Mouse (Mus musculus): ENCODE data around the gene Sos2. TPM values are rescaled to one million over a fixed set of nuclear protein-coding genes. Genes with fewer than 3 reads are reported as not detected.

Gene Sos2
- 100 to 1,000 TPM in 1 of 26 experiments, 10 to 100 TPM in 25; 10.1 to 105 (median 70.1) TPM for total RNA-seq (2018; cell fraction: chromatin; rRNA removed)
- 10 to 100 TPM; 22.5 to 43.1 (median 33.7) TPM for total RNA-seq (2018; cell fraction: cytosol; rRNA removed)
- 10 to 100 TPM; 17.3 to 92.2 (median 47.9) TPM for total RNA-seq (2018; cell fraction: nucleus; rRNA removed)
- 18.5 to 35.5 TPM (median 24.7 TPM) in 3 replicates for polyA plus RNA-seq (2018)

GRCm38 (mm10) chr12:69681566-69682061 is at the start of gene Sos2:
TSS of gene Sos2 (minus strand) at chr12:69681852.
- peak within 1 kb of the TSS; percentile 64 for H3K4me3 ChIP-seq (ENCODE audit: inconsistent target)
- peaks cover 44% of the 10 kb centered on the region for H3K79me2 ChIP-seq (ENCODE audit: inconsistent target)
- H3K36me3 ChIP-seq (ENCODE audit: inconsistent target): no peaks in the 10 kb centered on the region
- H3K27ac ChIP-seq: peak within 1 kb of the TSS; percentile 58
- 0% methylated on average over 48 of the region's 85 CpGs for WGBS (ENCODE audit: missing documents)

DNA sequence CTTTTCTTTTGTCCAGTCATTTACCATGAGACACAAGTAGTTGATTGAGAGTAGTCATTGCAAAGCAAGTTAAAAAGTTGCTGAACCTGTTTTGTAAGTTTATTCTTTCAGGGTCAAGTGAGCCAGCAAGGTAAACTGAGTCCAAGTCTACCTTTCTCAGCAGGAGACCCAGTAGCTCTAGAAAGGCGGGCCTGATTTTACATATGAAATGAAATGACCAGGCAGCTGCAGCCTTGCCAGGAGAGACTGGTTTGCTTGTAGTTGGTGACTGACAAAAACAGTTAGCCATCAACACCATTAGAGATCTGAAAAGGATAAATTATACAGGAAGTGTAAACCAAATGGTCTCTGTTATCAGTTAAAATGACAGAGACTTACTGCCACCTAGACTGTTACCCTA is 48.7 kb upstream of the Sos2 start:
- Histone ChIP-seq H3K27ac (no peak overlapping the region), H3K36me3 (ENCODE audit: inconsistent target) (no peaks in the 10 kb centered on the region), H3K79me2 (ENCODE audit: inconsistent target) (no peaks in the 10 kb centered on the region), H3K4me3 (ENCODE audit: inconsistent target) (no peak overlapping the region)
- 92% methylated on average over 1 of the region's 1 CpGs for WGBS (ENCODE audit: missing documents)

DNA sequence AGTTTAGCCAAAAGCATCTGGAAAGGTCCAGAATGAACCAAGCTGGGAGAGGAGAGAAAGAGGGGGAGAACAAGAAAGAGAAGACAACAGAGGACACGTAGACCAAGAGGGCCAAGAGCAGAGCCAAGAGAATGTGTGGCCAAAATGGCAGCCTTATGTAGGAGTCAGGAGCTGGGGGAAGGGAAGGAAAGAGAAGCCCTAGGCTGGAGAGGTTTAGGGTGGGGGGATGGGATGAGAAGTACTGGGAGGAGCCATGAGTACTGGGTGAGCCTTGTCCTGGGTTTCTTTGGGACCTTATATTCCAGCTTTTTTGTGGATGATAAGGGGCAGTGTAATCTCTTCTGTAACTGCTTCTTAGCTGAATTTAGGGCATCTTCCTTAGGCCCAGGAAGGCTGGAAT is 47.6 kb upstream of the Sos2 start:
- no peaks in the 10 kb centered on the region for H3K36me3 ChIP-seq (ENCODE audit: inconsistent target)
- no peak overlapping the region for H3K27ac ChIP-seq
- no peaks in the 10 kb centered on the region for H3K79me2 ChIP-seq (ENCODE audit: inconsistent target)
- 100% methylated on average over 1 of the region's 1 CpGs for WGBS (ENCODE audit: missing documents)
- no peak overlapping the region for H3K4me3 ChIP-seq (ENCODE audit: inconsistent target)

GRCm38 (mm10) chr12:69724711-69725460 is 43.2 kb upstream of the Sos2 start, which contains the start of the genes L2hgdh and Atp5s:
TSS of gene L2hgdh (minus strand) at chr12:69724873.
TSS of gene Atp5s (plus strand) at chr12:69724950.
- no peaks in the 10 kb centered on the region for H3K79me2 ChIP-seq (ENCODE audit: inconsistent target)
- H3K27ac ChIP-seq: peak within 1 kb of the TSS; percentile 22; the same call in 1 of the 2 replicates
- under 1% methylated on average over 60 of the region's 60 CpGs for WGBS (ENCODE audit: missing documents)
- peak within 1 kb of the TSS; percentile 55 for H3K4me3 ChIP-seq (ENCODE audit: inconsistent target)
- no peaks in the 10 kb centered on the region for H3K36me3 ChIP-seq (ENCODE audit: inconsistent target)

DNA sequence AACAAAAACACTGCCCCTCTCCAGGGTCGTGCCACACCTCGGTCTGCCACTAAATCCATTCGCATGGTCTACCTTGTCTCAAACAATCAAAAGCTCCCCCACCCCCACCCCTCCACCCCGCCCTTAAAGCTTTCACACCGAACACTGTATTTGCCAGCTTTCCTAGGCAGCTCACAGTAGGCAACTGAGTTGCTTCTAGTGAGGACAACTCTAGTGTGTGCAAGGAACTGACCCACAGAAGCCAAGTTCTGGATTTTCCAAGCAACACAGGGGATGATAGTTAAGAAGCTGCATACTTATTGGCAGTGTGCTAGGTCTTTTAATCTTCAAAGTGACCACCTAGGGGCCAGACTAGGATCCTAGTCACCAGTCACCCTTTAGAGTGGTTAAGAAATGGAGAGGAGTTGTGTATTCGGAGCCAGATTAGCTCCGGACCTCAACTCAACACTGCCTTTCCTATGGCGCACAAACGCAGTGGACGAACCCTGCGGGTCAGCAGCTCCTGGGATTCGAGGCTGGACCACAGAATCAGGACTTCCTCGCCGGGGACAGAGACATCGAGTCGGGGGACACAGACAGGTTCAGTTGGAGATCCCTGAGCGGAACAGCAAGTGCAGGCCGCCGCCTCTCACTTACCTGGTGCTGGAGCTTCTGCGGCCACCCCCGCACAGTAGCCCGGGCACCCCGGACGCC is 42.5 kb upstream of the Sos2 start:
- 4% methylated on average over 24 of the region's 24 CpGs for WGBS (ENCODE audit: missing documents)
- Histone ChIP-seq H3K27ac (no peak overlapping the region), H3K36me3 (ENCODE audit: inconsistent target) (no peaks in the 10 kb centered on the region), H3K79me2 (ENCODE audit: inconsistent target) (no peaks in the 10 kb centered on the region), H3K4me3 (ENCODE audit: inconsistent target) (peak overlapping the region; percentile 55)

DNA sequence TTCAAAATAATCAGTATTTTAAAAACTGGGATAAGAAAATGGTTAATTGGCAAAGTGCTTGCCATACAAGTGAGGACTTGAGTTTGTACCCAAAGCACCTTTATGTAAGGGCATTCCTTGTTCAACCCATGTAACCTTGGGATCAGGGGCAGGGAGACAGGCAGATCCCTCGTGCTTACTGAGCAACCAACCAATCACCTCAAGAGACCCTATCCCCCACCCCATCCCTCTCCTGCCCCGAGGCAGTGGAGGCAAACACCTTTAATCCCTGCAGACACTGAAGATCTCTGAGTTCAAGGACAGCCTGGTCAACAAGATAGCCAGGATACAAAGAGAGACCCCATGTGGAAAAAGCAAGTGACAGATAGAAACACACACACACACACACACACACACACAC is 41.7 kb upstream of the Sos2 start:
- Histone ChIP-seq H3K27ac (no peak overlapping the region), H3K36me3 (ENCODE audit: inconsistent target) (no peaks in the 10 kb centered on the region), H3K79me2 (ENCODE audit: inconsistent target) (no peaks in the 10 kb centered on the region), H3K4me3 (ENCODE audit: inconsistent target) (no peak overlapping the region)
- WGBS (ENCODE audit: missing documents): 95% methylated on average over 2 of the region's 2 CpGs

DNA sequence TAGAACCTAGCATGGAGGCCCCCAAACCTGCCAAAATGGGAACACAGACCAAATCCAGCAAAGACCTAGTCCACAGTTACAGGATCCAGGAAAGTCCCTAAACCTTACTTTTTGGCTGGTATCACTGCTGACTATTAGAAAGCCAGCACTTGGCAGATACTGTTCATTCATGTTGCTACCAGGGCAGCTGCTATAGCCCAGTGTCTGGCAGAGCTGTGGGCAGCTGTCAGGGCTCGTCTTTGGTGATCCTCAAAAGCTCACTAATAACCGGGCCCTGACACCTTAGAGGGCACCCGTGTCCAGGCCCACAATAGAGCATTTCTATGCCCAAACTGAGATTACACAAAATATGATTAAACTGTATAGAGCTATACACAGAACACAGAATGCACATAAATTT is 41.2 kb upstream of the Sos2 start:
- H3K4me3 ChIP-seq (ENCODE audit: inconsistent target): no peak overlapping the region
- H3K79me2 ChIP-seq (ENCODE audit: inconsistent target): no peaks in the 10 kb centered on the region
- WGBS (ENCODE audit: missing documents): 94% methylated on average over 3 of the region's 3 CpGs
- no peaks in the 10 kb centered on the region for H3K36me3 ChIP-seq (ENCODE audit: inconsistent target)
- H3K27ac ChIP-seq: no peak overlapping the region

GRCm38 (mm10) chr12:69713628-69714027 is 32.0 kb upstream of the Sos2 start:
- no peak overlapping the region for H3K4me3 ChIP-seq (ENCODE audit: inconsistent target)
- no peak overlapping the region for H3K27ac ChIP-seq
- H3K79me2 ChIP-seq (ENCODE audit: inconsistent target): no peaks in the 10 kb centered on the region
- H3K36me3 ChIP-seq (ENCODE audit: inconsistent target): no peaks in the 10 kb centered on the region

DNA sequence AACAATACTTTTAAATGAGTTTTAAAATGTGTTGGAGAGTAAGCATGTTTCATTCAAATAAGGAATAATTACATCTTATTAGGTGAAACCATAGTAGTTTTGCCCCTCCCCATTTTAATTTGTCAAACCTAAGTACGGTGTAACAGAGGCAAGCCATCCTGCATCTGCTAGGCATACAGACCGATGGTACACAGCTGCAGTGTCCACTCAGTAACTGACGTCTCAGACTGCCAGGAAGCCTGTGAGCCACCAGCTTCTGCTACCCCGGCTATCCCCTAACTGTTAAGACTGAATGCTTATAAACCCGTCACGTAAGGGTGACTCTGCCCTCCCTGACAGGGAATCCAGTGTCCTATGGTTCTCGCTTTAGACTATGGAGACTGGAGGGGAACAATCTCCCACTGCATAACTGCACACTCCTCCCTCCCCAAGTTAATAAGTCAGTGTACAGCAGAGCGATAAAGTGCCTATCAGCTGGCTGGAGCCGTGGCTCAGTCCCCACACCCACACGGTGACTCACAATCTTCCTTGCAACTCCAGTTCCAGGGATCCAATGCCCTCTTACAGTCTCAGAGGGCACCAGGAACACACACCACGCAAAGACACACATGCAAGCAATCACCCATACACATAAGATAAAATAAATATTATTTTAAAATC is 23.3 kb upstream of the Sos2 start:
- 98% methylated on average over 11 of the region's 11 CpGs for WGBS (ENCODE audit: missing documents)
- Histone ChIP-seq H3K36me3 (ENCODE audit: inconsistent target) (no peaks in the 10 kb centered on the region), H3K27ac (no peak overlapping the region), H3K79me2 (ENCODE audit: inconsistent target) (no peaks in the 10 kb centered on the region), H3K4me3 (ENCODE audit: inconsistent target) (no peak overlapping the region)

DNA sequence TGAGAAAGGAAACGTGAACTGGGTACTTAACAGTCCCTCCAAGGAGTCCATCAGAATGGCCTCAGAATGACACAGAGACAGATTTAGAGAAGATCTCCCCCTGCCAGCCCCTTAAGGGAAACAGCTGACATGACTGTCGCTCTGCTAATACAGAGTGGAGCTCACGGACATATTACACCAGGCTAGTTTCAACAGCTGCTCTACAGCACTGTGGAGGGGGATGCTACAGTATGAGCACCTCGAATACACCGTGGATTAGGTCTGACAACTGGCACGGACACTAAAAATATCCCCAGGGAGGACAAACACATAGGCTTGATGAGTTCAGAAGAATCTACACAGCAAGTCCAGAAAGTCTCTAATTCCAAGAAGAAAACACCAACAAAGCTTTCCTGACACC is 16.7 kb upstream of the Sos2 start:
- Histone ChIP-seq H3K27ac (no peak overlapping the region), H3K36me3 (ENCODE audit: inconsistent target) (no peaks in the 10 kb centered on the region), H3K79me2 (ENCODE audit: inconsistent target) (no peaks in the 10 kb centered on the region), H3K4me3 (ENCODE audit: inconsistent target) (no peak overlapping the region)
- 87% methylated on average over 6 of the region's 6 CpGs for WGBS (ENCODE audit: missing documents)

DNA sequence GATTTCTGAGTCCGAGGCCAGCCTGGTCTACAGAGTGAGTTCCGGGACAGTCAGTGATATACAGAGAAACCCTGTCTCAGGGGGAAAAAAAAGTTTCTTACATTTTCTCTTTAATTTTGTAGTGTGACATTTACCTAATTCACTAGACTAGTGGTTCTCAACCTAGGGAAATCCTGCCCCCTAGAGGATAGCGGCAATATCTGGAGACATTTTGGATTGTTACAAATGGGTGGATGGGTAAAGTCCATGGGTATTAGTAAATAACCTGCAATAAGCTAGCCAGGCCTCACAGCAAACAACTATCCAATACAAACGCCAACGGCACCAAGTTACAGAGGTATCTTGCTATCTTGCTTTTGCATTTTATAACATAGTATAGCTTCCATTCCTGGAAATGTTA is 15.1 kb upstream of the Sos2 start:
- no peak overlapping the region for H3K4me3 ChIP-seq (ENCODE audit: inconsistent target)
- H3K27ac ChIP-seq: no peak overlapping the region
- WGBS (ENCODE audit: missing documents): 66% methylated on average over 5 of the region's 5 CpGs
- no peaks in the 10 kb centered on the region for H3K36me3 ChIP-seq (ENCODE audit: inconsistent target)
- no peaks in the 10 kb centered on the region for H3K79me2 ChIP-seq (ENCODE audit: inconsistent target)

DNA sequence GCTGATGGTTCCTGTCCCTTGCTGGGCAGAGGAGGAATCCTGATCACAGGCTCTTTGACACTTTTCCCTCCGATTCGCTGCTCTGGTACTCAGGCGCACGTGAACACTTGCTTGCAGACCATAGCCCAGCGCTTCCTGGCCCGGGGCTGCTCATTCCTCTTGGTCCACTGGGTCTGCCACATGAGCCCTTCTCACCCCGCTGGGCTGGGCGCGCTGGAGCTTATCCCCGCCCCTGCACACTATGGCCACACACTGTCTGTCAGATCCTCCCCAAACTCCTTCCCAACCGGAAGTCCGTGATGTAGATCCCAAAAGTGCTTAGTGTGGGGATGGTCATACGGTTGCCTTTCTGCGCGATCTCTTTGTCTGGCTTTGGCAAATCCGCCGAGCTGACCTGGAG is 11.8 kb upstream of the Sos2 start:
- Histone ChIP-seq H3K36me3 (ENCODE audit: inconsistent target) (no peaks in the 10 kb centered on the region), H3K27ac (no peak overlapping the region), H3K79me2 (ENCODE audit: inconsistent target) (no peaks in the 10 kb centered on the region), H3K4me3 (ENCODE audit: inconsistent target) (no peak overlapping the region)
- 96% methylated on average over 17 of the region's 17 CpGs for WGBS (ENCODE audit: missing documents)

GRCm38 (mm10) chr12:69690714-69691113 is 9.1 kb upstream of the Sos2 start:
- Histone ChIP-seq H3K79me2 (ENCODE audit: inconsistent target) (no peaks in the 10 kb centered on the region), H3K36me3 (ENCODE audit: inconsistent target) (no peaks in the 10 kb centered on the region), H3K4me3 (ENCODE audit: inconsistent target) (no peak overlapping the region), H3K27ac (no peak overlapping the region)
- 98% methylated on average over 4 of the region's 4 CpGs for whole genome bisulfite sequencing (ENCODE audit: missing documents)

DNA sequence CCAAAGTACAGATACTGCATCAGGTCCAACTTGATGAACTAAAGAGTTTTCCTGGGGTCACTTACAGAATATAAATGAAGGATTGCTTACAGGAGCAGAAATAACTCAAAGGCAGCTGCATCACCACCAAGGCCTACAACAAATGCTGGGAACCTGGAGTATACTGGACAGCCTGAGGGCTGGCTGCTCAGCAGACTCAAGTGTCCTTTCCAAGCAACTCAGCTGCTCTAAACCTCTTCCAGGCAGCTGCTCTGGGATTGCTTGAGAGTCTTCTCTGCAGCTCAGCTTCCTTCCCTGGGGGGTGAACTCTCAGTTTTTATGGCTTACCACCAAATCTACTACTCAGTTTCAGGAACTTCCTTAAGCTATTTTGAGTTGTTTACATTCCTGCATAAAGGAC is 7.4 kb upstream of the Sos2 start:
- H3K36me3 ChIP-seq (ENCODE audit: inconsistent target): no peaks in the 10 kb centered on the region
- no peak overlapping the region for H3K27ac ChIP-seq
- H3K79me2 ChIP-seq (ENCODE audit: inconsistent target): no peaks in the 10 kb centered on the region
- no peak overlapping the region for H3K4me3 ChIP-seq (ENCODE audit: inconsistent target)

- no peaks in the 10 kb centered on the region for H3K36me3 ChIP-seq (ENCODE audit: inconsistent target)
- no peak overlapping the region for H3K27ac ChIP-seq
- H3K79me2 ChIP-seq (ENCODE audit: inconsistent target): no peaks in the 10 kb centered on the region
- H3K4me3 ChIP-seq (ENCODE audit: inconsistent target): no peak overlapping the region
- WGBS (ENCODE audit: missing documents): 61% methylated on average over 2 of the region's 2 CpGs
Measured at GRCm38 (mm10) chr12:69688368-69688767, 6.7 kb upstream of the Sos2 start.

All from macrophage (primary cell).